Mouse (Mus musculus) erythroblast, embryonic 14.5 days (primary cell): ENCODE results near the gene Prss16. TPM values are rescaled to one million over a fixed set of nuclear protein-coding genes. Genes with fewer than 3 reads are reported as not detected.

Experiments
- H3K27me3 ChIP-seq: 2 replicates; pipeline ENCODE4 v1.6.1; 2012; ENCODE audit warnings: inconsistent platforms; ENCODE audit not compliant: control insufficient read depth
- H3K36me3 ChIP-seq: 2 replicates; pipeline ENCODE4 v1.6.1; 2012; ENCODE audit warnings: mild to moderate bottlenecking, inconsistent platforms; ENCODE audit not compliant: control insufficient read depth
- H3K4me1 ChIP-seq: 2 replicates; pipeline ENCODE4 v1.6.1; 2012; ENCODE audit warnings: inconsistent platforms; ENCODE audit not compliant: control insufficient read depth
- H3K4me3 ChIP-seq: replicated peaks from 2 replicates; pipeline ENCODE3; 2012; ENCODE audit warnings: moderate library complexity, mild to moderate bottlenecking, inconsistent platforms
- H3K9me3 ChIP-seq: 2 replicates; pipeline ENCODE4 v1.6.1; 2012; ENCODE audit warnings: low read length, inconsistent platforms, mixed read lengths; ENCODE audit not compliant: control insufficient read depth
- GATA1 ChIP-seq: IDR thresholded peaks from 2 replicates; pipeline ENCODE4 v1.6.1; 2012; ENCODE audit warnings: low read length, inconsistent platforms, mixed read lengths
- TAL1 ChIP-seq: IDR thresholded peaks from 3 replicates; pipeline ENCODE4 v1.6.1; 2012; ENCODE audit warnings: low read length, inconsistent platforms, mixed read lengths
- polyA plus RNA-seq: library from polyadenylated mRNA; stranded (reverse); fragments of >175 nt; gene quantifications from 2 replicates; pipeline ENCODE4 v1.2.3, GENCODE M21; 2012

The Prss16 gene
- polyA plus RNA-seq, 1 experiment, result not detected

GRCm38 (mm10) chr13:22028673-22029460 is 19.3 kb upstream of the Prss16 start:
- Histone ChIP-seq H3K4me3 (peak overlapping the region; percentile 67), H3K27me3 (no peaks in the 10 kb centered on the region), H3K4me1 (peaks cover 56% of the 10 kb centered on the region), H3K36me3 (peaks cover 14% of the 10 kb centered on the region), H3K9me3 (no peaks in the 10 kb centered on the region)
- no peak for TF ChIP-seq TAL1

GRCm38 (mm10) chr13:22026058-22027031 is 16.8 kb upstream of the Prss16 start:
- peaks cover 51% of the 10 kb centered on the region for H3K4me1 ChIP-seq
- no peaks in the 10 kb centered on the region for H3K27me3 ChIP-seq
- peaks cover 2% of the 10 kb centered on the region; the same call in 1 of the 2 replicates for H3K36me3 ChIP-seq
- TF ChIP-seq GATA1 (no peak), TAL1 (no peak)
- H3K4me3 ChIP-seq, result peak overlapping the region; percentile 64
- no peaks in the 10 kb centered on the region for H3K9me3 ChIP-seq

GRCm38 (mm10) chr13:22022241-22022640 is 12.7 kb upstream of the Prss16 start:
- Histone ChIP-seq H3K9me3 (no peaks in the 10 kb centered on the region), H3K27me3 (no peaks in the 10 kb centered on the region), H3K36me3 (no peaks in the 10 kb centered on the region), H3K4me3 (peak overlapping the region; percentile 73), H3K4me1 (peaks cover 42% of the 10 kb centered on the region)
- TF ChIP-seq TAL1 (no peak), GATA1 (no peak)

GRCm38 (mm10) chr13:22021581-22021980 is 12.0 kb upstream of the Prss16 start:
- no peaks in the 10 kb centered on the region for H3K9me3 ChIP-seq
- H3K27me3 ChIP-seq, result no peaks in the 10 kb centered on the region
- no peak for TF ChIP-seq TAL1
- TF ChIP-seq GATA1, result no peak
- peak overlapping the region; percentile 73 for H3K4me3 ChIP-seq
- H3K36me3 ChIP-seq, result no peaks in the 10 kb centered on the region
- H3K4me1 ChIP-seq, result peaks cover 40% of the 10 kb centered on the region

- Histone ChIP-seq H3K4me3 (peak overlapping the region; percentile 73), H3K9me3 (no peaks in the 10 kb centered on the region), H3K4me1 (peaks cover 40% of the 10 kb centered on the region), H3K36me3 (no peaks in the 10 kb centered on the region), H3K27me3 (no peaks in the 10 kb centered on the region)
- TF ChIP-seq TAL1 (no peak), GATA1 (no peak)
These were observed 11.4 kb upstream of the Prss16 start for GRCm38 (mm10) chr13:22020901-22021339.

GRCm38 (mm10) chr13:22019934-22020835 is 10.6 kb upstream of the Prss16 start:
- no peaks in the 10 kb centered on the region for H3K9me3 ChIP-seq
- TF ChIP-seq GATA1 (no peak), TAL1 (no peak)
- H3K4me3 ChIP-seq, result peak overlapping the region; percentile 73
- no peaks in the 10 kb centered on the region for H3K36me3 ChIP-seq
- H3K4me1 ChIP-seq, result peaks cover 40% of the 10 kb centered on the region
- peaks cover 4% of the 10 kb centered on the region for H3K27me3 ChIP-seq

GRCm38 (mm10) chr13:22015479-22016450 is 6.2 kb upstream of the Prss16 start:
- Histone ChIP-seq H3K27me3 (peaks cover 47% of the 10 kb centered on the region), H3K4me1 (peaks cover 38% of the 10 kb centered on the region), H3K9me3 (no peaks in the 10 kb centered on the region), H3K36me3 (no peaks in the 10 kb centered on the region), H3K4me3 (peak overlapping the region; percentile 49)
- TF ChIP-seq GATA1 (no peak), TAL1 (no peak)
